Mouse (Mus musculus) hindbrain, embryonic 10.5 days (tissue): ENCODE data around the gene St3gal2. TPM values are rescaled to one million over a fixed set of nuclear protein-coding genes. Genes with fewer than 3 reads are reported as not detected.

Experiments
- DNase-seq: peaks from one replicate; pipeline ENCODE4 v3.0.0-alpha.2; 2017; ENCODE audit warnings: low spot score
- H3K27ac ChIP-seq: fragments of 300-500 bp; sonication (generic); 2 replicates; pipeline ENCODE4 v1.5.1; 2016; ENCODE audit warnings: mild to moderate bottlenecking, moderate library complexity
- H3K27me3 ChIP-seq: fragments of 300-500 bp; sonication (generic); 2 replicates; pipeline ENCODE4 v1.6.1; 2016; ENCODE audit warnings: mild to moderate bottlenecking; ENCODE audit not compliant: poor library complexity, insufficient read depth, severe bottlenecking
- H3K36me3 ChIP-seq: fragments of 300-500 bp; sonication (generic); 2 replicates; pipeline ENCODE4 v1.6.1; 2016; ENCODE audit warnings: mild to moderate bottlenecking, moderate library complexity
- H3K4me1 ChIP-seq: fragments of 300-500 bp; sonication (generic); replicated peaks from 2 replicates; pipeline ENCODE4 v1.6.1; 2016; ENCODE audit warnings: mild to moderate bottlenecking
- H3K4me3 ChIP-seq: fragments of 300-500 bp; sonication (generic); 2 replicates; pipeline ENCODE4 v1.5.1; 2016; ENCODE audit warnings: mild to moderate bottlenecking, moderate library complexity
- H3K9me3 ChIP-seq: fragments of 300-500 bp; sonication (generic); 2 replicates; pipeline ENCODE4 v1.6.1; 2016; ENCODE audit warnings: mild to moderate bottlenecking, moderate library complexity
- WGBS: fragments of 180-500 bp; shearing (Covaris S2); methylation state at CpG from one replicate; pipeline ENCODE4 v1.1.7; 2016; 5-methylcytosine and 5-hydroxymethylcytosine counted together
- polyA plus RNA-seq: library from polyadenylated mRNA; unstranded; fragments of >200 nt; fragmentation: Nextera tagmentation; extraction: Ambion mirVana; gene quantifications from 2 replicates; pipeline ENCODE4 v1.2.1, GENCODE M21; 2016

Gene St3gal2
- 27.0 and 27.1 TPM in 2 replicates for polyA plus RNA-seq

GRCm38 (mm10) chr8:110919341-110920031, at the start of gene St3gal2:
St3gal2 (plus strand) TSS chr8:110919922.
- Histone ChIP-seq H3K4me1 (peaks cover 38% of the 10 kb centered on the region), H3K4me3 (peak within 1 kb of the TSS; percentile 89), H3K27me3 (no peaks in the 10 kb centered on the region), H3K9me3 (no peaks in the 10 kb centered on the region), H3K27ac (peak within 1 kb of the TSS; percentile 96), H3K36me3 (peaks cover 7% of the 10 kb centered on the region)
- 1% methylated on average over 36 of the region's 36 CpGs for WGBS
- DNase-seq: peak; percentile 94

- peaks cover 100% of the 10 kb centered on the region for H3K36me3 ChIP-seq
- DNase-seq: no peak
- H3K27me3 ChIP-seq: no peaks in the 10 kb centered on the region
- WGBS: 97% methylated on average over 2 of the region's 2 CpGs
- H3K9me3 ChIP-seq: no peaks in the 10 kb centered on the region
- no peaks in the 10 kb centered on the region for H3K4me1 ChIP-seq
- no peak overlapping the region for H3K4me3 ChIP-seq
- no peak overlapping the region for H3K27ac ChIP-seq
These were observed 49.2 kb upstream of the St3gal2 start for GRCm38 (mm10) chr8:110870501-110870900.

DNA sequence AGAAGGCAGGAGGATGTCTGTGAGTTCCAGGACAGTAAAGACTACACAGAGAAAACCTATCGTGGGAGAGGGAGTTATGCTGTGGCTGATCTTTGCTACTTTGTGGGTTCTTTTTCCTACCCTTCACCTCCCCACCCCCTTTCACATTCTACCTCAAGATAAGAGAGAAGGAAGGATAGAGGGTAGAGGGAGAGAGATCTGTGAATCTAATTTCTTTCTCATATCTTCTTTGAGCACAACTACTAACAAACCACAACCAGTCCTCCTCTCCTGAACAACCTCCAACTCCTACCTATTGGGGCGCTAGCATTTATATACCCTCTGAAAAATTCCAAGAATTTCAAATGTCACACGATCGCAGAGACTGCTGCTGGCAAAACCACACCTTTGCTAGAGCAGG, 41.9 kb upstream of the St3gal2 start:
- 90% methylated on average over 4 of the region's 4 CpGs for WGBS
- peaks cover 100% of the 10 kb centered on the region for H3K36me3 ChIP-seq

GRCm38 (mm10) chr8:110881741-110882310, 37.9 kb upstream of the St3gal2 start:
- 93% methylated on average over 10 of the region's 10 CpGs for WGBS
- Histone ChIP-seq H3K9me3 (no peaks in the 10 kb centered on the region), H3K27me3 (no peaks in the 10 kb centered on the region), H3K4me1 (no peaks in the 10 kb centered on the region), H3K27ac (no peak overlapping the region), H3K4me3 (no peak overlapping the region), H3K36me3 (peaks cover 100% of the 10 kb centered on the region)
- DNase-seq: no peak

More for the DNA sequence above, 41.9 kb upstream of the St3gal2 start:
- Histone ChIP-seq H3K27me3 (no peaks in the 10 kb centered on the region), H3K9me3 (no peaks in the 10 kb centered on the region), H3K27ac (no peak overlapping the region), H3K4me3 (no peak overlapping the region), H3K4me1 (no peaks in the 10 kb centered on the region)
- no peak for DNase-seq

GRCm38 (mm10) chr8:110883824-110884223, 35.9 kb upstream of the St3gal2 start:
- Histone ChIP-seq H3K27me3 (no peaks in the 10 kb centered on the region), H3K27ac (no peak overlapping the region), H3K4me3 (no peak overlapping the region), H3K36me3 (peaks cover 97% of the 10 kb centered on the region), H3K9me3 (no peaks in the 10 kb centered on the region), H3K4me1 (no peaks in the 10 kb centered on the region)
- DNase-seq: no peak
- WGBS: 96% methylated on average over 18 of the region's 18 CpGs

DNA sequence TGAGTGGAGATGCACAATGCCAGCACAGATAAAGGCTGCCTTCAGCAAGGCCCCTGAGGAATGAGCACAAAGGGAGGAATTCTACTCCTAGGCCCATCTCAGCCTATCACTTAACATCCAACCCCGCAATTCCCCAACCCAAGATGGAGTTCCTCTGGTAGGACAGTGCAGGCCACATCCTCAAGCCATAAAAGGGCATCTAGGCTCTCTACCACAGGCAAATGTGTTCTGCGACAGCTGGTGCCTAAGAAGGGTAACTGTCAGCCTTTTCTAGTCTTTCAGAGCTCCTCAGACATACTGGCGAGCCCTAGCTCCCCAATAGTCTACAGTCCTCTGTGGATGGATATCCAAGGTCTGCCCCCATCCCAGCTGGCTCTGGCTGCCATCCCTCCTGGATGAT, 33.1 kb upstream of the St3gal2 start:
- no peak overlapping the region for H3K27ac ChIP-seq
- DNase-seq: no peak
- no peaks in the 10 kb centered on the region for H3K9me3 ChIP-seq
- no peak overlapping the region for H3K4me3 ChIP-seq
- H3K36me3 ChIP-seq: peaks cover 88% of the 10 kb centered on the region
- WGBS: 91% methylated on average over 3 of the region's 3 CpGs
- H3K27me3 ChIP-seq: no peaks in the 10 kb centered on the region
- peaks cover 9% of the 10 kb centered on the region for H3K4me1 ChIP-seq

- peaks cover 9% of the 10 kb centered on the region for H3K4me1 ChIP-seq
- no peak overlapping the region for H3K27ac ChIP-seq
- no peaks in the 10 kb centered on the region for H3K9me3 ChIP-seq
- WGBS: 88% methylated on average over 10 of the region's 10 CpGs
- no peaks in the 10 kb centered on the region for H3K27me3 ChIP-seq
- peaks cover 84% of the 10 kb centered on the region for H3K36me3 ChIP-seq
- H3K4me3 ChIP-seq: no peak overlapping the region
- no peak for DNase-seq
These were observed 32.2 kb upstream of the St3gal2 start for GRCm38 (mm10) chr8:110887551-110887950.

- WGBS: 94% methylated on average over 8 of the region's 8 CpGs
- no peaks in the 10 kb centered on the region for H3K27me3 ChIP-seq
- H3K27ac ChIP-seq: no peak overlapping the region
- no peak overlapping the region for H3K4me3 ChIP-seq
- H3K36me3 ChIP-seq: peaks cover 84% of the 10 kb centered on the region
- H3K4me1 ChIP-seq: peaks cover 9% of the 10 kb centered on the region
- DNase-seq: no peak
- H3K9me3 ChIP-seq: no peaks in the 10 kb centered on the region
These were observed 31.3 kb upstream of the St3gal2 start for GRCm38 (mm10) chr8:110888441-110888840.

- peaks cover 9% of the 10 kb centered on the region for H3K4me1 ChIP-seq
- no peak for DNase-seq
- H3K9me3 ChIP-seq: no peaks in the 10 kb centered on the region
- no peaks in the 10 kb centered on the region for H3K27me3 ChIP-seq
- peaks cover 84% of the 10 kb centered on the region for H3K36me3 ChIP-seq
- no peak overlapping the region for H3K4me3 ChIP-seq
- WGBS: 93% methylated on average over 16 of the region's 16 CpGs
- no peak overlapping the region for H3K27ac ChIP-seq
These were observed 30.9 kb upstream of the St3gal2 start for GRCm38 (mm10) chr8:110888860-110889259.

- 66% methylated on average over 12 of the region's 12 CpGs for WGBS
- peak; percentile 36 for DNase-seq
These were observed 29.7 kb upstream of the St3gal2 start for GRCm38 (mm10) chr8:110889904-110890470.

GRCm38 (mm10) chr8:110892040-110892439, 27.7 kb upstream of the St3gal2 start:
- Histone ChIP-seq H3K27me3 (no peaks in the 10 kb centered on the region), H3K4me3 (no peak overlapping the region), H3K9me3 (no peaks in the 10 kb centered on the region), H3K36me3 (peaks cover 69% of the 10 kb centered on the region), H3K4me1 (peaks cover 9% of the 10 kb centered on the region), H3K27ac (no peak overlapping the region)
- no peak for DNase-seq
- 88% methylated on average over 7 of the region's 7 CpGs for WGBS

More at GRCm38 (mm10) chr8:110889904-110890470, 29.7 kb upstream of the St3gal2 start:
- Histone ChIP-seq H3K4me1 (peaks cover 9% of the 10 kb centered on the region), H3K9me3 (no peaks in the 10 kb centered on the region), H3K4me3 (no peak overlapping the region; the same call in 1 of the 2 replicates), H3K27ac (0 out of 2 replicates have a peak overlapping the region, but pooled peaks have one; percentile 3), H3K27me3 (no peaks in the 10 kb centered on the region), H3K36me3 (peaks cover 83% of the 10 kb centered on the region)

DNA sequence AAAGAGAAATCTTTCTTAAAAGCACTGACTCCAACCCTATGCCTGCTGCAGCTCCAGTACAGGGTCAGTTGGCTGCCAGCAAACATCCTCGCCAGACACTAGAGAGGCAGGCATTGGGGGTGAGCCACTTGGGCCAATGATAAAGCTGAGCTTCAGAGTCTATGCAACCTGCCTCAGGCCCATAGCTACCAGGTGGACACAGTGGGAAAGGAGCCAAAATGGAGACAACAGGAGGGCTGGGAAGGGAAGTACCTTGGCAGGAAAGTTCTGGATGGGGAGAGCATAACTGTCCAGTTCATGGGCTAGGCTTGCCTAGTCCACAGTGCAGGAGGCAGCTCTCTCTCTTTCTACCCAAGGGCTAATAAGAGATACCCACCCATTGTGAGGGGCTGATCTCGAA, 26.8 kb upstream of the St3gal2 start:
- Histone ChIP-seq H3K9me3 (no peaks in the 10 kb centered on the region), H3K4me1 (peaks cover 9% of the 10 kb centered on the region), H3K27ac (no peak overlapping the region), H3K4me3 (no peak overlapping the region), H3K27me3 (no peaks in the 10 kb centered on the region), H3K36me3 (peaks cover 64% of the 10 kb centered on the region)
- DNase-seq: no peak
- WGBS: 90% methylated on average over 2 of the region's 2 CpGs

GRCm38 (mm10) chr8:110894851-110895250, 24.9 kb upstream of the St3gal2 start:
- no peak overlapping the region for H3K27ac ChIP-seq
- peaks cover 63% of the 10 kb centered on the region for H3K36me3 ChIP-seq
- no peak for DNase-seq
- H3K4me3 ChIP-seq: no peak overlapping the region
- H3K4me1 ChIP-seq: peaks cover 5% of the 10 kb centered on the region
- H3K27me3 ChIP-seq: no peaks in the 10 kb centered on the region
- no peaks in the 10 kb centered on the region for H3K9me3 ChIP-seq
- 84% methylated on average over 10 of the region's 10 CpGs for WGBS
